Mouse (Mus musculus): ENCODE measurements around the gene Ctsa. TPM values are rescaled to one million over a fixed set of nuclear protein-coding genes. Genes with fewer than 3 reads are reported as not detected.

Ctsa gene
- 250 and 288 TPM in 2 replicates for polyA plus RNA-seq (2011; ENCODE audit: insufficient read length, low read depth, missing spikeins)

- Histone ChIP-seq H3K27ac (ENCODE audit: insufficient read depth, low read length) (peak within 1 kb of the TSS; percentile 85), H3K4me3 (ENCODE audit: insufficient read depth, low read length) (peak within 1 kb of the TSS; percentile 82), H3K4me1 (ENCODE audit: control insufficient read depth, insufficient read depth, low read length) (no peaks in the 10 kb centered on the region; the same call in 1 of the 2 replicates)
- TF ChIP-seq CTCF (IDR thresholded peaks at IDR 0.05; ENCODE audit: borderline replicate concordance, insufficient read depth, low read length): peak; percentile 57; the same call in 1 of the 2 replicates
- TF ChIP-seq POLR2A (IDR thresholded peaks at IDR 0.05; ENCODE audit: low read depth, low read length): peak; percentile 75
Measured at GRCm38 (mm10) chr2:164832748-164833301, at the start of gene Ctsa. Gene Ctsa, plus strand, starts transcription at chr2:164832873.

GRCm38 (mm10) chr2:164783926-164784581, 48.6 kb upstream of the Ctsa start:
- peaks cover 16% of the 10 kb centered on the region for H3K4me1 ChIP-seq (ENCODE audit: control insufficient read depth, insufficient read depth, low read length)
- no peak for TF ChIP-seq CTCF (IDR thresholded peaks at IDR 0.05; ENCODE audit: borderline replicate concordance, insufficient read depth, low read length)
- TF ChIP-seq POLR2A (IDR thresholded peaks at IDR 0.05; ENCODE audit: low read depth, low read length): no peak

GRCm38 (mm10) chr2:164784869-164785420, 47.7 kb upstream of the Ctsa start:
- Histone ChIP-seq H3K27ac (ENCODE audit: insufficient read depth, low read length) (peak overlapping the region; percentile 82), H3K4me3 (ENCODE audit: insufficient read depth, low read length) (peak overlapping the region; percentile 47), H3K4me1 (ENCODE audit: control insufficient read depth, insufficient read depth, low read length) (peaks cover 16% of the 10 kb centered on the region)
- TF ChIP-seq CTCF (IDR thresholded peaks at IDR 0.05; ENCODE audit: borderline replicate concordance, insufficient read depth, low read length): no peak
- no peak for TF ChIP-seq POLR2A (IDR thresholded peaks at IDR 0.05; ENCODE audit: low read depth, low read length)

More at GRCm38 (mm10) chr2:164783926-164784581, 48.6 kb upstream of the Ctsa start:
- Histone ChIP-seq H3K4me3 (ENCODE audit: insufficient read depth, low read length) (no peak overlapping the region), H3K27ac (ENCODE audit: insufficient read depth, low read length) (no peak overlapping the region)

- peak within 1 kb of the TSS; percentile 47 for H3K4me3 ChIP-seq (ENCODE audit: insufficient read depth, low read length)
- peak within 1 kb of the TSS; percentile 82 for H3K27ac ChIP-seq (ENCODE audit: insufficient read depth, low read length)
- peaks cover 16% of the 10 kb centered on the region for H3K4me1 ChIP-seq (ENCODE audit: control insufficient read depth, insufficient read depth, low read length)
- peak; percentile 82 for TF ChIP-seq POLR2A (IDR thresholded peaks at IDR 0.05; ENCODE audit: low read depth, low read length)
- TF ChIP-seq CTCF (IDR thresholded peaks at IDR 0.05; ENCODE audit: borderline replicate concordance, insufficient read depth, low read length): no peak
Measured at GRCm38 (mm10) chr2:164785481-164786387, 46.9 kb upstream of the Ctsa start, which contains the start of gene Snx21. Gene Snx21, plus strand, starts transcription at chr2:164785823.

- Histone ChIP-seq H3K4me1 (ENCODE audit: control insufficient read depth, insufficient read depth, low read length) (peaks cover 16% of the 10 kb centered on the region), H3K4me3 (ENCODE audit: insufficient read depth, low read length) (peak overlapping the region; percentile 47), H3K27ac (ENCODE audit: insufficient read depth, low read length) (peak overlapping the region; percentile 47)
- TF ChIP-seq POLR2A (IDR thresholded peaks at IDR 0.05; ENCODE audit: low read depth, low read length): peak; percentile 45; the same call in 1 of the 2 replicates
- no peak for TF ChIP-seq CTCF (IDR thresholded peaks at IDR 0.05; ENCODE audit: borderline replicate concordance, insufficient read depth, low read length)
Measured at GRCm38 (mm10) chr2:164786388-164786885, 46.2 kb upstream of the Ctsa start.

GRCm38 (mm10) chr2:164787032-164787431, 45.6 kb upstream of the Ctsa start:
- H3K27ac ChIP-seq (ENCODE audit: insufficient read depth, low read length): no peak overlapping the region

GRCm38 (mm10) chr2:164787779-164788178, 44.9 kb upstream of the Ctsa start:
- TF ChIP-seq POLR2A (IDR thresholded peaks at IDR 0.05; ENCODE audit: low read depth, low read length) (no peak), CTCF (IDR thresholded peaks at IDR 0.05; ENCODE audit: borderline replicate concordance, insufficient read depth, low read length) (no peak)
- no peak overlapping the region for H3K27ac ChIP-seq (ENCODE audit: insufficient read depth, low read length)
- peaks cover 16% of the 10 kb centered on the region for H3K4me1 ChIP-seq (ENCODE audit: control insufficient read depth, insufficient read depth, low read length)

More at GRCm38 (mm10) chr2:164787032-164787431, 45.6 kb upstream of the Ctsa start:
- Histone ChIP-seq H3K4me3 (ENCODE audit: insufficient read depth, low read length) (peak overlapping the region; percentile 47), H3K4me1 (ENCODE audit: control insufficient read depth, insufficient read depth, low read length) (peaks cover 16% of the 10 kb centered on the region)
- no peak for TF ChIP-seq POLR2A (IDR thresholded peaks at IDR 0.05; ENCODE audit: low read depth, low read length)
- no peak for TF ChIP-seq CTCF (IDR thresholded peaks at IDR 0.05; ENCODE audit: borderline replicate concordance, insufficient read depth, low read length)

GRCm38 (mm10) chr2:164788411-164788810, 44.3 kb upstream of the Ctsa start:
- H3K4me1 ChIP-seq (ENCODE audit: control insufficient read depth, insufficient read depth, low read length): peaks cover 16% of the 10 kb centered on the region
- no peak overlapping the region for H3K27ac ChIP-seq (ENCODE audit: insufficient read depth, low read length)
- H3K4me3 ChIP-seq (ENCODE audit: insufficient read depth, low read length): no peak overlapping the region
- TF ChIP-seq CTCF (IDR thresholded peaks at IDR 0.05; ENCODE audit: borderline replicate concordance, insufficient read depth, low read length): no peak

More at GRCm38 (mm10) chr2:164787779-164788178, 44.9 kb upstream of the Ctsa start:
- H3K4me3 ChIP-seq (ENCODE audit: insufficient read depth, low read length): no peak overlapping the region

- no peak overlapping the region for H3K27ac ChIP-seq (ENCODE audit: insufficient read depth, low read length)
- peaks cover 12% of the 10 kb centered on the region for H3K4me1 ChIP-seq (ENCODE audit: control insufficient read depth, insufficient read depth, low read length)
- TF ChIP-seq CTCF (IDR thresholded peaks at IDR 0.05; ENCODE audit: borderline replicate concordance, insufficient read depth, low read length) (no peak), POLR2A (IDR thresholded peaks at IDR 0.05; ENCODE audit: low read depth, low read length) (no peak)
- no peak overlapping the region for H3K4me3 ChIP-seq (ENCODE audit: insufficient read depth, low read length)
Measured at GRCm38 (mm10) chr2:164790451-164790850, 42.2 kb upstream of the Ctsa start.
